Mouse (Mus musculus): ENCODE measurements around the gene Smtnl1.

Smtnl1 gene

GRCm38 (mm10) chr2:84792516-84792915, 29.9 kb downstream of the Smtnl1 start:
- no peak for DNase-seq

- no peak for DNase-seq
Observed at GRCm38 (mm10) chr2:84790418-84790817, 32.0 kb downstream of the Smtnl1 start.

DNA sequence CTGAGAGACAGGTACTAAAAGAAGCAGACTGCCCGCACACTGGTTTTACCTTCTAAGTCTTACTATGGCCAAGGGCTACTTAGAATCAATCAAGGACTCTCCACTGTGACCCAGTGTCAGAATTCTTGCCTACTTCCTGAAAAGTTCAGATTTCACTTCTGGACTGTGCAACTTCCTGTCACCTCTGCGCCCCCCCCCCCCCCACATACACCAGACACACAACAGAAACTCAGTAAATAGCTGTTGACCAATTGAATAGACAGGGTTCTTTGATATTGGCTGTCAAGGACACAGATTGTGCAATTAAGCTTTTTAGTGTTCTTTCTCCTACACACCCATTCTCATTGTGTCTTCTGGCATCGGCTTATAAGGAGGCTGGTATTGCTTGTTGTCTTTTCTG, 34.1 kb downstream of the Smtnl1 start:
- no peak for DNase-seq

DNA sequence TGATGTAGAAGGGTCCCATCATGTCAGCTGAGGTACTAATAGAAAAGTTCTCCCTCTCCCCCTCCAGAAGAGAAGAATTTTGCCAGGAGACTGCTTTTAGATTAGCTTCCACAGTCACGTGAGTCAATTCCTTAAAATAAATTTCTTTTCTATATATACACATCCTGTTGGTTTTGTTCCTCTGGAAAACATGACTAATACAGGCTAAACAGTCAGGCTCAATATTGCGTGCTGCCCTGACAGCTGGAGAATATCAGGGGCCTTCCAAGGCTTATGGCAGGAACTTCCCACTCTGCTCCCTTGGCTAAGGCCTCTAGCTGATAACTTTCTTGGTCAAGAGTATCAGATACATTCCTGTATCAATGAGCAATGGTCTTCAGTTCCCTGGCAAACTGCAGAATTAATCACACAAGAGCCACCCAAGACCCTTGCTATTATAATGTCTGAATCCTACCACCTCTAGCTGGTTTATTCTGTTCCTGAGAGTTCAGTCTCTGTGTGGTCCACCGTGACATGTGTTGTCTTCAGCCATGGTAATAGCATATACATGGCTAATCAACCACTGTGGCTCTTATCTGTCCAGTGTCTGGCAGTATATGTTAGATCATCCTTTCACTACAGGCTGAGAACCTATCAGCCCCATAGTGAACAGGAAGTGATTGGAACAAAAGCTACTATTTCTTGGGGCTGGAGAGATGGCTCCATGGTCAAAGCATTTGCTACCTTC, 38.4 kb downstream of the Smtnl1 start:
- no peak for DNase-seq

GRCm38 (mm10) chr2:84783315-84783714, 39.1 kb downstream of the Smtnl1 start:
- no peak for DNase-seq

GRCm38 (mm10) chr2:84779210-84779609, 43.2 kb downstream of the Smtnl1 start:
- DNase-seq = no peak

- DNase-seq = no peak
Observed at GRCm38 (mm10) chr2:84777706-84778105, 44.7 kb downstream of the Smtnl1 start.

GRCm38 (mm10) chr2:84775665-84776064, 46.8 kb downstream of the Smtnl1 start:
- DNase-seq = peak; percentile 20 to 29

DNA sequence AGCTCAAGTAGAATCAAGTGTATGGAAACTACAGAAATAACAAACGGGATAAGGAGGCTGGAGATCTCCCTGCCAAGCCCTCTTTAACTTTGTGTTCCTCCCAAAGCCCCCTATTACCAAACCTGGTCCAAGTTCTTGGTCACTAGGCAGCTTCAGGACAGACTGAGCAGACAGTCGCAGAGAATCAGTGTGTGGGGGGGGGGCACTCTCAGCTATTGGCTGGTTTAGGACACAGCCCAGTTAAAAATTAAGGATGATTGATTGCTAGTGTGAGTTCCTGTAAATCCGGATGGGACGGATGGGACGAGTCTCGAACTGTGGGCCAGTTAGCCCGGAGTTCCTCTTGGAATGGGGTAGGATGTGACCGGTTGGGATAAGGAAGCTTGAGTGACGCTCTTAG, 47.2 kb downstream of the Smtnl1 start, which contains the start of gene Serping1:
Serping1 (minus strand) TSS at position 204 of the 400 bp plus-strand sequence.
- DNase-seq = peak; percentile 17 to 25

DNA sequence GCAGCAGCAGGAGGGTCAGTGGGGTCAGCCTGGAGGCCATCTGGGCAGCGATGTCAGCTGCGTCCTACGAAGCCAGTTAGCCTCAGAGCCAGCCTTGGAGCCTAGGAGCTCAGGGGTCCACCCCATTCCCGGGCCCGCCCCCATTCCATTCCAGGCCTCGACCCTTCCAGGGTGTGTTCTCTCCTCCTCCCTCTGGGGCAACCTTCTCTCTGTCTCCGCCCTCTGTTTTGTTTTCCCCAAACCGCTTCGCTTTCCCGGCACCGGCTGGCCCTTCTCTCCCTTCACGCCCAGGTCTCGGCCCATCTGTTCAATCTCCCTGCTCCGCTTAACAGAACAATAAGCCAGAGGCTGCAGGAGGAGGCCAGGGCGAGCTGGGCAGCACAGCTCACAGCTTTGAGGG, 47.7 kb downstream of the Smtnl1 start:
- DNase-seq = peak; percentile 71 to 78

DNA sequence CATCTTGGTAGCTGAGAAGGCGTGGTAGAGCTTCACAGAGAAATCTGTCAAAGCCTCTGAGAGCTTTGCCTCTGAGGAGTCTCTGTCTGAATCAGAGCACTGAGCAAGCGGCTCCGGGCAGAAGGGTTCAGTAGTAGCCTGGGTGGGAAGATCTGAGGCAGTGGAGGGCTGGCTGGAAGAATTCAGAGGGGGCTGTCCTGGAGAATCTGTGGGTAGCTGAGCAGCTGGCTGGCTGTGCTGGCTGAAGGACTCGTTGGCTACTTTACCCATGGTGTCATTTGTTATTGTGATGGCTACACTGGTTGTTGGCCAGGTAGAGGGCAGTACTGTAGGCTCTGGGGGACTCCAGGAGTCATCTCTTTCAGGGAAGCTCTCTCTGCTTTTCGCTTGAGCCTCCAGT, 49.3 kb downstream of the Smtnl1 start:
- peak in 1 of 2 experiments; percentile 29 for DNase-seq

DNA sequence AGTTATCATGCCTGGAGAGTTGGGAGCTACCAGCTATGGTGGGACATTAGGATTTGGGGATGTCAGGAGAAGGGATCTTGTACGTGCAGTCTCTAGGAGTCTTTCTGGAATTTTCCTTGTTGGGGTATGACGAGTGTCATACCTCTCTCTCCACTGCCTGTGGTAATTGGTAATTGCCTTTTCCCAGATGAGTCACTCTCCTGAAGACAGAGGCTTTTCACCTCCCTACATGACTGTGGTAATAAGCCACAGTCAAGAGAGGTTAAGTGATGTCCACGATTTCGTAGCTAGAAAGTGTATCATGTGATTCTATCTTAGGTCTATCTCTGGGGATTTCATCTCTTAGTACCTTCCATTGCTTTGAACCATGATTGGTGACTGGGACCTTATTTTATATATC, 50.0 kb downstream of the Smtnl1 start:
- no peak for DNase-seq

DNA sequence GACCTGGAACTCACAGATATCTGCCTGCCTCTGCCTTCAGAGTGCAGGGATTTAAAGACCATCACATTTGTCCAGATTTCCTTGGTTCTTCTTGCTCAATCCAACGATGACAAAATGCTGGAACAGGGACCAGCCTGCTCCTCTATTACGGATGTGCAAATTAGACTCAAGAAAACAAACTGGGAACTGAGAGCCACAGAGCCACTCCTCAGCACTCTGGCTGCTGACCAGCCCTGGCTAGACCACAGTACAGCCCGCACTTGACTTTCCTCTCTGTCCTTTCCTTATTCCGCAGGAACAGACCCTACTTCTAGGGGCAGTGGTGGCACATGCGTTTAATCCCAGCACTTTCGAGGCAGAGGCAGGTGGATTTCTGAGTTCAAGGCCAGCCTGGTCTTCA, 52.0 kb downstream of the Smtnl1 start:
- DNase-seq = no peak

DNA sequence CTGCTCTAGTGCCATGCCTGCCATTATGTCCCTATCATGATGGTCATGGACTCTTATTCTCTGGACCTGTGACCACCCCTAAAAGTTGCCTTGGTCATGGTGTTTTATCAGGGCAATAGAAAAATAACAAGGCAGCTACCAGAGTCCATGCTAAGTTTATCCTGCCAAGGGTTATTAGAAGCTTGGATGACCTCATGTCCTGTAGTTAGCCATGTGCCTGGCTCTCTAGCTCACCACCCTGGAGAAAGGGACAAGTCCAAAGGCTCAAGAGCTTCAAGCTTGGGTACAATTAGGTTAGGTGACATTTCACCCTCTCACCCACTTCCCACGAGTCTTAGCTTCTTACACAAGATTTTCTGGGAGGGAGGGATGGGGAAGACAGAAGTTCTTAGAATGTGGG, 59.6 kb downstream of the Smtnl1 start:
- DNase-seq = no peak

- no peak for DNase-seq
Observed at GRCm38 (mm10) chr2:84762295-84762694, 60.2 kb downstream of the Smtnl1 start.

DNA sequence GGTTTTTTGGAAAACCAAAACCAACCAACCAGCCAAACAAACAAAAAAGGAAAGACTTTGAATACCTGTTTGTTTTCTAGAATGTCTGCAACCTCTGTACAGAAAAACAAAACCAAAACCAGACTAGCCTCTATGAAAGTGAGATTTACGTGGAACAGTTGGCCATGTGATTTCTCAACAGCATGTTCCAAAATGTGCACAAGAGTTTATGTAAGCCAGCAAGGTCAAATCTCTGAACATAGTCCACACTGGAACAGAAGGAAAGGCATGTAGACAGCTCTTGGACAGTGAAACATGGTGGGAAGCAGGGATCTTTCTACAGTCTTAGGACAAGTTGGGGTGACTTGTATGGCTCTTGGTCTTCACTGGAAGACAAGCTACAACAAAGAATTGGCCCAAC, 60.6 kb downstream of the Smtnl1 start:
- DNase-seq = no peak

DNA sequence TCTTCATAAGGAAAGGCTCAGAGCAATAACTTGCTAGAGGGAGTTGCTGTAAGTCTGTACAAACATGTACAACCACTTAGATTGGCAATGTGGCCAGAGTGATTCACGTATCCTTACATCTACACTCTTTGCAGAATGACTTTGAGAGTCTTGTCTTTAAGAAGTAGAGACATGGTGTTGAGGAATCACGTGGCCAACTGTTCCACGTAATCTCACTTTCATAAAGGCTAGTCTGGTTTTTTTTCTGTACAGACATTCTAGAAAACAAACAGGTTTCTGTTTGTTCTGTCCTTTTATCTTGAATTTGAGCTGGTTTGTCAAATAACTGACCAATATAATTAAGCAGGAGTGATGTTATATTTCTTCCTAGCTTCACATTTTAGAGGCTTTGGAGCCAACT, 61.1 kb downstream of the Smtnl1 start:
- no peak for DNase-seq

Data from cerebellum, postnatal 14 days (tissue).